Mouse (Mus musculus): Measurements from ENCODE around the gene Tmem204. TPM values are rescaled to one million over a fixed set of nuclear protein-coding genes. Genes with fewer than 3 reads are reported as not detected.

The Tmem204 gene
- polyA plus RNA-seq, 1 experiment from 2014 or later = 23.7 TPM

DNA sequence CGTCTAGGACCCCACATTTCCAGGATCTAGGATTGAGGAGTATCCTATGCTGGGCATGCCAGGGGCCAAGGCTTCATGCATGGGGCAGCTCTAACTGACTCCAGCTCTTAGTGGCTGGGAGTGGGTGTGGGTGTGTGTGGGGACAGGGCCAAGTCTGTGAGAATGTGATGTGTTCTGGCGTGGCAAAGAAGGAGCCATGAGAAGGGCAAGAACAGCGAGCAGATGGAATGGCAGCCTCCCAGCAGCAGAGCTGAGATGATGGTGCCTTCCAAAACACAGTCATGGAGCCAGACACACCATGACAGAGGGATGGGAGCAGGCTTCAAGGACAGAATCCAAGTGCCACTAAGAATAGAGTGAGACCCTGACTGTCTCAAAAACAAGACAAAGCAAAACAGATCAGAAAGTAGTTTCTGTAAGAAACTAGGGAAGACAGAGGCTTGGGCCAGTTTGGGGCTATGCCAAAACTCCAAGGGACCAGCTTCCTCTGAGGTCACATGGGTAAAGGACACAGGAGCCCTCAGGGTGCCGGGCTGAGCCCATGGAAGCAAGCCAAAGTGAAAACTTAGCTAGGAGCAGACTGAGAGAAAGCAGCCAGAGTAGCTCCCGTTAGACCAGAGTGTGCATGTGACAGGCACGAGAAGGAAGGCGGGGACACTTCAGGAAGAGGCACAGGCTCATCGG, 28.5 kb upstream of the Tmem204 start:
- H3K9me3 ChIP-seq = no peaks in the 10 kb centered on the region
- no peak overlapping the region for H3K9ac ChIP-seq
- peaks cover 11% of the 10 kb centered on the region; the same call in 1 of the 2 replicates for H3K4me1 ChIP-seq
- no peak overlapping the region for H3K4me2 ChIP-seq
- no peaks in the 10 kb centered on the region for H3K27me3 ChIP-seq (replicated peaks)
- H3K36me3 ChIP-seq = peaks cover 20% of the 10 kb centered on the region
- H3K4me3 ChIP-seq (replicated peaks) = no peak overlapping the region
- 77% methylated on average over 8 of the region's 8 CpGs for WGBS
- ATAC-seq (ENCODE audit: insufficient read depth, low FRiP score, low read depth) = no peak
- no peak overlapping the region for H3K27ac ChIP-seq

- WGBS = 92% methylated on average over 5 of the region's 5 CpGs
- H3K4me2 ChIP-seq = no peak overlapping the region
- H3K9ac ChIP-seq = no peak overlapping the region
- no peaks in the 10 kb centered on the region for H3K9me3 ChIP-seq
- no peak overlapping the region for H3K4me3 ChIP-seq (replicated peaks)
- no peak overlapping the region for H3K27ac ChIP-seq
- peaks cover 10% of the 10 kb centered on the region; the same call in 1 of the 2 replicates for H3K4me1 ChIP-seq
- no peak for ATAC-seq (ENCODE audit: insufficient read depth, low FRiP score, low read depth)
- no peaks in the 10 kb centered on the region for H3K27me3 ChIP-seq (replicated peaks)
- peaks cover 26% of the 10 kb centered on the region for H3K36me3 ChIP-seq
These were observed 27.8 kb upstream of the Tmem204 start for GRCm38 (mm10) chr17:25111220-25111619.

GRCm38 (mm10) chr17:25110590-25110989, 27.2 kb upstream of the Tmem204 start:
- no peak for ATAC-seq (ENCODE audit: insufficient read depth, low FRiP score, low read depth)
- no peak overlapping the region for H3K9ac ChIP-seq
- no peak overlapping the region for H3K4me3 ChIP-seq (replicated peaks)
- peaks cover 32% of the 10 kb centered on the region for H3K36me3 ChIP-seq
- no peak overlapping the region for H3K4me2 ChIP-seq
- WGBS = 91% methylated on average over 6 of the region's 6 CpGs
- no peaks in the 10 kb centered on the region for H3K9me3 ChIP-seq
- no peaks in the 10 kb centered on the region for H3K27me3 ChIP-seq (replicated peaks)
- peaks cover 8% of the 10 kb centered on the region; the same call in 1 of the 2 replicates for H3K4me1 ChIP-seq
- no peak overlapping the region for H3K27ac ChIP-seq

DNA sequence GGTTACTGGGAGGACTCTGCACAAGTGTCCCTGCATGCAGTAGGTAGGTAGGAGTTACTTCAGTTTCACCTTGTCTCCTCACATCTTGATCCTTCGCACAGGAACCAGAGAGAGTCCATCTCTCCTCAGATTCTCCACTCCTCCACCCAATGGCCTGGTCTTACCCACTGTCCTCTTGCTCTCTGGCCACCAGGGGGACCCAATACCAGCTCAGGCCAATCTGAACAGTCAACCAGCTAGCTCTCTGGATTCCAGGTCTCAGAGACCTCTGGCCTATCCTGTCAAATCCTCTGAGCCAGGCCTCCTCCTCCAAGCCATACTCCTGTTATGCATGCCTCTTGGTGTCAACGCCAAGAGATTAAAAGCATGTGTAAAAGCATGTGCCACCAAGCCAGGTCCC, 26.2 kb upstream of the Tmem204 start:
- Histone ChIP-seq H3K9ac (no peak overlapping the region), H3K4me1 (peaks cover 1% of the 10 kb centered on the region; the same call in 1 of the 2 replicates), H3K36me3 (peaks cover 42% of the 10 kb centered on the region), H3K4me2 (no peak overlapping the region), H3K4me3 (replicated peaks) (no peak overlapping the region), H3K27me3 (replicated peaks) (no peaks in the 10 kb centered on the region), H3K9me3 (no peaks in the 10 kb centered on the region), H3K27ac (no peak overlapping the region)
- WGBS = 85% methylated on average over 2 of the region's 2 CpGs
- ATAC-seq (ENCODE audit: insufficient read depth, low FRiP score, low read depth) = peak; percentile 57; the same call in 1 of the 2 replicates

GRCm38 (mm10) chr17:25107786-25108185, 24.4 kb upstream of the Tmem204 start:
- H3K27ac ChIP-seq = no peak overlapping the region
- H3K36me3 ChIP-seq = peaks cover 50% of the 10 kb centered on the region
- no peak overlapping the region for H3K4me3 ChIP-seq (replicated peaks)
- no peak overlapping the region for H3K9ac ChIP-seq
- WGBS = 91% methylated on average over 6 of the region's 16 CpGs
- H3K4me2 ChIP-seq = no peak overlapping the region
- H3K27me3 ChIP-seq (replicated peaks) = no peaks in the 10 kb centered on the region
- ATAC-seq (ENCODE audit: insufficient read depth, low FRiP score, low read depth) = no peak
- no peaks in the 10 kb centered on the region for H3K4me1 ChIP-seq
- H3K9me3 ChIP-seq = no peaks in the 10 kb centered on the region

DNA sequence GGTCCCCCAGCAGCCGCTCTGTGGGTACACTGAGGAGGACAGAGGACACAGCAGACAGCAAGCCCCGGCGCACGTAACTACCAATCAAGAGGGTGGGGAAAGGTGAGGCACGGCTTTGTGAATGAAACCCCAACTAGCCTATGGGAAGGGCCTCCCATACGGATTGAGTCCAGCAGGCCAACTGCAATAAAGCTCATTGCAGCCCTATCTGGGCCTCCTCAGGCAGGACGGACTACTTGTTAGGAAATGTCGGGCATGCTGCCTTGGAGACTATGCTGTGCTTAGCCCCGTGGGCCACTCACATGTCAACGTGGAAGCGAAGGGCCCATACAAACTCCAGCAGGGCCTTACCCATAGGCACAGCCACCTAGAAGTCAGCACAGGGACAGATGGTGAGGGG, 17.9 kb upstream of the Tmem204 start:
- no peak for ATAC-seq (ENCODE audit: insufficient read depth, low FRiP score, low read depth)
- whole genome bisulfite sequencing = 92% methylated on average over 11 of the region's 11 CpGs
- H3K36me3 ChIP-seq = peaks cover 65% of the 10 kb centered on the region

DNA sequence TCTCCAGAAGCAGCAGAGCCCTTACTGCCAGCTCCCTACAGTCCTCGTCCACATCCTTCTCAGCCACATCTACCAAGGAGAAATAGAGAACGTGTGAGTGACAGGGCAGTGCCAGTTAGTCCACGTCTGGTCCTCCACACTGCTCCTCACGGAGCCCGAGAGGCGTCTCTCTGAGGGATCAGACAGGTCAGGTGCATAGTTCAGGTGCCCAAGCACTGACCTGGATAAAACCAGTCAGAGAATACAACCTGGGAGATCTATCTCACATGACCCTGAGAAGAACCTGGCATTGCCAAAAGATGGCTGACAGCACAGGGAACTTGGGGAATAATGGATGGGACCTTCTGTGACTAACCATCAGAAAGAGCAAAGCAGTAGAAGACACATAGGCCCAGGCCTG, 16.7 kb upstream of the Tmem204 start:
- Histone ChIP-seq H3K4me3 (replicated peaks) (no peak overlapping the region), H3K9me3 (no peaks in the 10 kb centered on the region), H3K36me3 (peaks cover 52% of the 10 kb centered on the region), H3K27ac (no peak overlapping the region), H3K27me3 (replicated peaks) (no peaks in the 10 kb centered on the region), H3K9ac (no peak overlapping the region), H3K4me1 (no peaks in the 10 kb centered on the region), H3K4me2 (no peak overlapping the region)
- 91% methylated on average over 6 of the region's 6 CpGs for WGBS
- ATAC-seq (ENCODE audit: insufficient read depth, low FRiP score, low read depth) = no peak

More for the DNA sequence above, 17.9 kb upstream of the Tmem204 start:
- Histone ChIP-seq H3K4me3 (replicated peaks) (no peak overlapping the region), H3K4me1 (no peaks in the 10 kb centered on the region), H3K4me2 (no peak overlapping the region), H3K9ac (no peak overlapping the region), H3K27ac (no peak overlapping the region), H3K9me3 (no peaks in the 10 kb centered on the region), H3K27me3 (replicated peaks) (no peaks in the 10 kb centered on the region)

DNA sequence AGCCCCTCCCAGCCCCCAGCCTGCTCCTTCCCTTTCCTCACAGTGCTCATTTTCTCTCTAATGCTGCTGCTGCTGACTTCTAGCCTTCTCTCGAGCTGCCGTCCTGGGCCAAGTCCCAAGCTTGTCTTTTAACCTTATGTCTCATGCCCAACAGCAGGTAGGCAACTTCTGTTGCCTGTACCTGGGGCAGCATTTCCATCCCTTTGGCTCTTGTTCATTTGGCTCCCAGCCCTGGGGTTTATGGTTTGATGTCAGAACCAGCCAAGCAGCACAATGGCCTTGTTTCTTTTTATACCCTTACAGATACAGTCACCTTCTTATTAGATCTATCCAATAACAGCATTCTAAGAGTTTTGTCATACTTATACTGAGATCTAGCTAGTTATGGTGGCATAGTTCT, 12.8 kb upstream of the Tmem204 start:
- WGBS = 94% methylated on average over 2 of the region's 2 CpGs
- H3K4me1 ChIP-seq = no peaks in the 10 kb centered on the region
- ATAC-seq (ENCODE audit: insufficient read depth, low FRiP score, low read depth) = no peak
- no peak overlapping the region for H3K4me2 ChIP-seq
- H3K9me3 ChIP-seq = no peaks in the 10 kb centered on the region
- H3K27me3 ChIP-seq (replicated peaks) = no peaks in the 10 kb centered on the region
- H3K36me3 ChIP-seq = peaks cover 22% of the 10 kb centered on the region
- H3K27ac ChIP-seq = no peak overlapping the region
- no peak overlapping the region for H3K9ac ChIP-seq
- H3K4me3 ChIP-seq (replicated peaks) = no peak overlapping the region

DNA sequence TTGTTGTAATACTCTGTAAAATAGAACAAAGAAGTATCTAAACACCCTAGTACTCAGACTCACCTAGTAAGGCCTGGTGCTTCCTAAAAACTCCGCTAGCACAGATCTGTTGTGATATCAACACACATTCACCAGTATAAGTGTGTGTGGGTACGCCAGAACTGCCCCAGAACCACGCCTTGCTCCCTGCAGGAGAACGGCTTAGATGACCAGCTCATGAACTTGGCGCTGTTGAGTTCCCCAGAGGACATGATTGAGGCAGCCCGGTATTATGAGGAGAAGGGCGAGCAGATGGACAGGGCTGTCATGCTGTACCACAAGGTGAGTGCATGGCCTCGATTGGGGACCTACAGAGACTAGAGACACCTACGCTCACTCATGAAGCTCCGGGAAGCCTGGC, 7.1 kb upstream of the Tmem204 start:
- H3K4me1 ChIP-seq = no peaks in the 10 kb centered on the region
- no peak for ATAC-seq (ENCODE audit: insufficient read depth, low FRiP score, low read depth)
- H3K4me2 ChIP-seq = no peak overlapping the region
- 90% methylated on average over 10 of the region's 10 CpGs for WGBS
- no peaks in the 10 kb centered on the region for H3K9me3 ChIP-seq
- H3K9ac ChIP-seq = no peak overlapping the region
- H3K27ac ChIP-seq = no peak overlapping the region
- H3K27me3 ChIP-seq (replicated peaks) = no peaks in the 10 kb centered on the region
- peaks cover 2% of the 10 kb centered on the region; the same call in 1 of the 2 replicates for H3K36me3 ChIP-seq
- H3K4me3 ChIP-seq (replicated peaks) = no peak overlapping the region

DNA sequence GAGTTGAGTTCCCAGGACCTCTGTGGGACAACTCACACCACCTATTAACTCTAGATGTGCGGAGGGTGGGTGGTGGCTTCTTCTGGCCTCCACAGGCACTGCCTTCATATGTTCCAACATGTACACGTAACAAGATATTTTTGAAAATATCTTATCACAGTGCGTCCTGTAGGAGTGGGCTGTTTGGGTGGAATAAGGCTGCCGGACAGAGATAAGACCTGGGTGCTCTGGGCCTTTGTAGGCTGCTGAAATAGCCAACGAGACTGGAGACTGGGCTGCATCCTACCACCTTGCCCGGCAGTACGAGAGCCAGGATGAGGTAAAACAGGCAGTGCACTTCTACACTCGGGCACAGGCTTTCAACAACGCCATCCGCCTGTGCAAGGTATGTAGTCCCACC, 5.8 kb upstream of the Tmem204 start:
- Histone ChIP-seq H3K4me3 (replicated peaks) (no peak overlapping the region), H3K36me3 (peaks cover 2% of the 10 kb centered on the region; the same call in 1 of the 2 replicates), H3K9me3 (no peaks in the 10 kb centered on the region), H3K27me3 (replicated peaks) (no peaks in the 10 kb centered on the region), H3K27ac (peak overlapping the region; percentile 7; the same call in 1 of the 2 replicates), H3K4me1 (peaks cover 13% of the 10 kb centered on the region; the same call in 1 of the 2 replicates), H3K9ac (no peak overlapping the region), H3K4me2 (no peak overlapping the region)
- peak; percentile 88 for ATAC-seq (ENCODE audit: insufficient read depth, low FRiP score, low read depth)
- WGBS = 87% methylated on average over 10 of the region's 10 CpGs

DNA sequence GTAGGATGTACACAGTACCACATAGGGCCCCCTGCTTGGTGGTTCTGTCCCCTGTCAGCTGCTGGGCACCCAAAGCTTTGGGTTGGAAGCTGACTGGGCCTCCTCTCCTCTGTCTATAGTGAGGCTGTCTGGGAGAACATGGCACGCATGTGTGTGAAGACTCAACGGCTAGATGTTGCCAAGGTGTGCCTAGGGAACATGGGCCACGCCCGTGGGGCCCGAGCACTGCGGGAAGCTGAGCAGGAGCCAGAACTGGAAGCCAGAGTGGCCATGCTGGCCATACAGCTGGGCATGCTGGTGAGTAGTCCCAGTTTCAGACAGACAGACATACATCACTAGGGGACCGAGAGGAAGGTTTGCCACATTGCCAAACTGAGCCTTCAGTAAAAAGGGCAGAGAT, 3.3 kb upstream of the Tmem204 start:
- Histone ChIP-seq H3K4me1 (peaks cover 32% of the 10 kb centered on the region), H3K9ac (no peak overlapping the region), H3K27me3 (replicated peaks) (no peaks in the 10 kb centered on the region), H3K27ac (no peak overlapping the region), H3K4me3 (replicated peaks) (no peak overlapping the region), H3K36me3 (no peaks in the 10 kb centered on the region), H3K9me3 (no peaks in the 10 kb centered on the region), H3K4me2 (no peak overlapping the region)
- ATAC-seq (ENCODE audit: insufficient read depth, low FRiP score, low read depth) = no peak
- WGBS = 87% methylated on average over 7 of the region's 7 CpGs

GRCm38 (mm10) chr17:25084835-25085385, 1.5 kb upstream of the Tmem204 start:
- WGBS = 73% methylated on average over 13 of the region's 13 CpGs
- peak overlapping the region; percentile 97 for H3K27ac ChIP-seq
- H3K9ac ChIP-seq = no peak overlapping the region
- no peak overlapping the region for H3K4me2 ChIP-seq
- H3K36me3 ChIP-seq = no peaks in the 10 kb centered on the region
- no peak overlapping the region for H3K4me3 ChIP-seq (replicated peaks)
- peaks cover 42% of the 10 kb centered on the region for H3K4me1 ChIP-seq
- H3K9me3 ChIP-seq = no peaks in the 10 kb centered on the region
- no peak for ATAC-seq (ENCODE audit: insufficient read depth, low FRiP score, low read depth)
- H3K27me3 ChIP-seq (replicated peaks) = no peaks in the 10 kb centered on the region

Measured in stomach, embryonic 15.5 days (tissue).